Mouse (Mus musculus) brain, embryonic 14.5 days (tissue): ENCODE data around the gene Ttf1.

Experiments
- CTCF ChIP-seq: fragments of 200-500 bp; IDR thresholded peaks from 2 replicates; pipeline ENCODE4 v1.5.1; 2012; ENCODE audit warnings: inconsistent platforms, mild to moderate bottlenecking, moderate library complexity, borderline replicate concordance; ENCODE audit not compliant: insufficient read depth, insufficient read length; ENCODE audit errors: extremely low read depth
- POLR2A ChIP-seq: fragments of 200-500 bp; IDR thresholded peaks from 2 replicates; pipeline ENCODE4 v1.6.1; 2012; ENCODE audit warnings: mild to moderate bottlenecking, inconsistent platforms, borderline replicate concordance; ENCODE audit not compliant: poor library complexity, insufficient read depth, insufficient read length, severe bottlenecking; ENCODE audit errors: extremely low read depth

- TF ChIP-seq CTCF = no peak
- no peak for TF ChIP-seq POLR2A
Observed at GRCm38 (mm10) chr2:29122446-29122845, 62.4 kb downstream of the Ttf1 start.
